12 mouse cellular contexts compared by ENCODE assay signal in genomic region chr10:21746713-21747112, GRCm38 (mm10).
DNase-seq lines count a peak whose midpoint lies in the region; ATAC-seq and TF ChIP-seq lines count a peak whose summit lies in the region.
"Had no signal": no experiment of that assay in that cellular context is flagged by ENCODE, and none has a peak within 500 bp of the region (broad histone marks: within the 10 kb centered on the region; RNA-seq: fewer than 3 reads in every experiment).

No protein-coding gene starts in this region.

- H3K27ac ChIP-seq in forebrain, postnatal 0 days (ENCODE audit: low read depth, low read length) = no peak overlapping the region
- H3K27ac ChIP-seq in forebrain, embryonic 16.5 days (ENCODE audit: low read length) = no peak overlapping the region
- no peak overlapping the region for H3K27ac ChIP-seq in kidney, embryonic 14.5 days (ENCODE audit: low read depth, low read length)
- H3K27ac ChIP-seq in limb, embryonic 12.5 days = no peak overlapping the region
- no peak overlapping the region for H3K27ac ChIP-seq in layer of hippocampus, adult 2 months
- H3K27ac ChIP-seq: forebrain, embryonic 10.5 days; liver, embryonic 15.5 days had no signal

- H3K9ac ChIP-seq in forebrain, postnatal 0 days = no peak overlapping the region
- no peak overlapping the region for H3K9ac ChIP-seq in forebrain, embryonic 16.5 days (replicated peaks; ENCODE audit: low read depth, low read length)
- H3K9ac ChIP-seq in kidney, embryonic 14.5 days (ENCODE audit: low read depth, low read length) = no peak overlapping the region
- H3K9ac ChIP-seq in limb, embryonic 12.5 days (replicated peaks) = no peak overlapping the region
- H3K9ac ChIP-seq: liver, embryonic 15.5 days had no signal

- 11% methylated on average over 9 of the region's 9 CpGs for WGBS in forebrain, postnatal 0 days
- 12% methylated on average over 9 of the region's 9 CpGs for WGBS in forebrain, embryonic 16.5 days
- WGBS in kidney, embryonic 14.5 days = 5% methylated on average over 9 of the region's 9 CpGs
- WGBS in limb, embryonic 12.5 days = 5% methylated on average over 9 of the region's 9 CpGs

- no peaks in the 10 kb centered on the region for H3K9me3 ChIP-seq in forebrain, postnatal 0 days (ENCODE audit: low read length)
- no peaks in the 10 kb centered on the region for H3K9me3 ChIP-seq in forebrain, embryonic 16.5 days (ENCODE audit: control insufficient read depth, low read length)
- no peaks in the 10 kb centered on the region for H3K9me3 ChIP-seq in kidney, embryonic 14.5 days (ENCODE audit: control insufficient read depth, low read length)
- no peaks in the 10 kb centered on the region for H3K9me3 ChIP-seq in limb, embryonic 12.5 days
- H3K9me3 ChIP-seq: forebrain, embryonic 10.5 days; liver, embryonic 15.5 days had no signal

- ATAC-seq in forebrain, postnatal 0 days = peak; percentile 34
- no peak for ATAC-seq in forebrain, embryonic 16.5 days
- no peak for ATAC-seq in kidney, embryonic 14.5 days (ENCODE audit: low FRiP score, low TSS enrichment)
- ATAC-seq in limb, embryonic 12.5 days (ENCODE audit: insufficient number of reproducible peaks, insufficient read depth, low FRiP score, low TSS enrichment, low read depth) = no peak

- no peak for DNase-seq in forebrain, postnatal 0 days
- no peak for DNase-seq in kidney, postnatal 10 days
- peak; percentile 37 for DNase-seq in ZHBTc4 (ENCODE audit: low read depth, low spot score)
- DNase-seq in layer of hippocampus, adult 2 months (ENCODE audit: low spot score in 2 of 2) = no peak
- no peak for DNase-seq in urinary bladder, adult 18-20 months (ENCODE audit: low spot score in 2 of 2)
- DNase-seq: adrenal gland, adult 2 months; thymus, adult 18-20 months had no signal

- H3K4me1 ChIP-seq in forebrain, postnatal 0 days (ENCODE audit: insufficient read depth) = no peaks in the 10 kb centered on the region
- H3K4me1 ChIP-seq in forebrain, embryonic 16.5 days (replicated peaks; ENCODE audit: control insufficient read depth, insufficient read depth, low read length) = 0 out of 2 replicates have a peak, but pooled peaks cover 3% of the 10 kb centered on the region
- no peaks in the 10 kb centered on the region for H3K4me1 ChIP-seq in kidney, embryonic 14.5 days (ENCODE audit: control insufficient read depth, insufficient read depth, low read length)
- peaks cover 24% of the 10 kb centered on the region for H3K4me1 ChIP-seq in limb, embryonic 12.5 days (replicated peaks)
- H3K4me1 ChIP-seq: liver, embryonic 15.5 days had no signal

- H3K27me3 ChIP-seq in forebrain, postnatal 0 days (ENCODE audit: insufficient read depth, low read length) = no peaks in the 10 kb centered on the region
- H3K27me3 ChIP-seq in forebrain, embryonic 16.5 days (replicated peaks; ENCODE audit: control insufficient read depth, insufficient read depth, low read length) = no peaks in the 10 kb centered on the region
- no peaks in the 10 kb centered on the region for H3K27me3 ChIP-seq in kidney, embryonic 14.5 days (ENCODE audit: control insufficient read depth, insufficient read depth, low read length)
- no peaks in the 10 kb centered on the region for H3K27me3 ChIP-seq in limb, embryonic 12.5 days
- H3K27me3 ChIP-seq: liver, embryonic 15.5 days had no signal

- H3K36me3 ChIP-seq in forebrain, postnatal 0 days (ENCODE audit: insufficient read depth) = no peaks in the 10 kb centered on the region
- H3K36me3 ChIP-seq in forebrain, embryonic 16.5 days (ENCODE audit: control insufficient read depth, insufficient read depth) = no peaks in the 10 kb centered on the region
- no peaks in the 10 kb centered on the region for H3K36me3 ChIP-seq in kidney, embryonic 14.5 days (ENCODE audit: control insufficient read depth, insufficient read depth, low read length)
- H3K36me3 ChIP-seq in limb, embryonic 12.5 days = no peaks in the 10 kb centered on the region
- H3K36me3 ChIP-seq: forebrain, embryonic 10.5 days; liver, embryonic 15.5 days had no signal

- H3K4me3 ChIP-seq in forebrain, postnatal 0 days (ENCODE audit: low read depth, low read length) = no peak overlapping the region
- no peak overlapping the region for H3K4me3 ChIP-seq in forebrain, embryonic 16.5 days (replicated peaks; ENCODE audit: low read length)
- H3K4me3 ChIP-seq in kidney, embryonic 14.5 days (ENCODE audit: low read length) = no peak overlapping the region
- 0 out of 2 replicates have a peak overlapping the region, but pooled peaks have one; percentile 4 for H3K4me3 ChIP-seq in limb, embryonic 12.5 days (replicated peaks)
- H3K4me3 ChIP-seq in layer of hippocampus, adult 2 months = no peak overlapping the region
- H3K4me3 ChIP-seq: forebrain, embryonic 10.5 days; liver, embryonic 15.5 days had no signal

- no peak overlapping the region for H3K4me2 ChIP-seq in forebrain, postnatal 0 days (ENCODE audit: low read depth)
- H3K4me2 ChIP-seq in forebrain, embryonic 16.5 days (ENCODE audit: low read length) = no peak overlapping the region
- peak overlapping the region; percentile 11; the same call in 1 of the 2 replicates for H3K4me2 ChIP-seq in kidney, embryonic 14.5 days (replicated peaks; ENCODE audit: low read depth, low read length)
- peak overlapping the region; percentile 39 for H3K4me2 ChIP-seq in limb, embryonic 12.5 days
- H3K4me2 ChIP-seq: liver, embryonic 15.5 days had no signal

- TF ChIP-seq CTCF in forebrain, postnatal 0 days (IDR thresholded peaks at IDR 0.05; ENCODE audit: low read depth) = no peak
- no peak for TF ChIP-seq CTCF in layer of hippocampus, adult 2 months (conservative IDR thresholded peaks at IDR 0.05)

Comparison
In these comparisons a context has a peak if more than half of its experiments do, and no peak if none do; other contexts are left out.
1. H3K4me2 ChIP-seq: peak in kidney, embryonic 14.5 days (single experiment) and limb, embryonic 12.5 days (single experiment); none in forebrain, postnatal 0 days (single experiment) and forebrain, embryonic 16.5 days (single experiment).